Mouse (Mus musculus): ENCODE measurements around the gene Mff.

Gene Mff

DNA sequence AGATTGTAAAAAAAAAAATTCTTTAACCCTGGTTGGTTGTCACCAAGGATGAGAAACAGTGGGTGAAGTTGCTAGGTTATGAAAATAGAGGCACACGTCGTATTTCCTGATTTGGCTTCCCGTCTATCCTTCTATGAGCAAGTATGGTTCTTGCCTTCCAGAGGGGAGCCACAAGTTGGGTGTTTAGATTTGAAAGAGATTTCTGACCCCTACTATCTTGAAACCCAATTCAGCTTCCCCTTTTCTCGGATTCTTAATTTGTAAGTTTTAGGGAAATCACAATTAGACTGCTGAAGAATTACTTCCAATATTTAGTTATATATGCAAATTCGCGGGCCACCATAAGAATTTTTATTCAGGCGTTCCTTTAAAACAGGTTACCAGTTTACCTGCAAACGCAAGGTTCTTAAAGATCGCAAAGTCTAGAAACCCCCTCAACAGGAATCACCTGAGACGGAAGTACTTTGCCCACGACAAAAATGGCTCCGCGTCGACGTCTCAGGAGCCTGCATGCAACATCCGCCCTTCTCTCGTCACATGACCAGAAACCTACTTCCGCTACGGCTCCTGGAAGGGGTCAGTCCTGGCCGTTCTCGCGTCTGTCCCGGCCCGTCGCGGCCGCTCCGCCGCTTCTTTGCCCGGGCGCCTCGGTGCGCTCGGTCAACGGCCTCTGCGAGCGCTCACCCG lies at the start of gene Mff:
Gene Mff, plus strand, starts transcription at position 552 of the 687 bp plus-strand sequence.
- DNase-seq (ENCODE audit: low spot score in 2 of 2): peak; percentile 96 to 97

- DNase-seq (ENCODE audit: low spot score in 2 of 2): no peak
Observed at GRCm38 (mm10) chr1:82686328-82686727, 38.4 kb upstream of the Mff start.

GRCm38 (mm10) chr1:82686866-82687265 lies 37.8 kb upstream of the Mff start:
- DNase-seq (ENCODE audit: low spot score in 2 of 2): no peak

GRCm38 (mm10) chr1:82687931-82688330 lies 36.8 kb upstream of the Mff start:
- DNase-seq (ENCODE audit: low spot score in 2 of 2): no peak

- no peak for DNase-seq (ENCODE audit: low spot score in 2 of 2)
Observed at GRCm38 (mm10) chr1:82695915-82696314, 28.8 kb upstream of the Mff start.

DNA sequence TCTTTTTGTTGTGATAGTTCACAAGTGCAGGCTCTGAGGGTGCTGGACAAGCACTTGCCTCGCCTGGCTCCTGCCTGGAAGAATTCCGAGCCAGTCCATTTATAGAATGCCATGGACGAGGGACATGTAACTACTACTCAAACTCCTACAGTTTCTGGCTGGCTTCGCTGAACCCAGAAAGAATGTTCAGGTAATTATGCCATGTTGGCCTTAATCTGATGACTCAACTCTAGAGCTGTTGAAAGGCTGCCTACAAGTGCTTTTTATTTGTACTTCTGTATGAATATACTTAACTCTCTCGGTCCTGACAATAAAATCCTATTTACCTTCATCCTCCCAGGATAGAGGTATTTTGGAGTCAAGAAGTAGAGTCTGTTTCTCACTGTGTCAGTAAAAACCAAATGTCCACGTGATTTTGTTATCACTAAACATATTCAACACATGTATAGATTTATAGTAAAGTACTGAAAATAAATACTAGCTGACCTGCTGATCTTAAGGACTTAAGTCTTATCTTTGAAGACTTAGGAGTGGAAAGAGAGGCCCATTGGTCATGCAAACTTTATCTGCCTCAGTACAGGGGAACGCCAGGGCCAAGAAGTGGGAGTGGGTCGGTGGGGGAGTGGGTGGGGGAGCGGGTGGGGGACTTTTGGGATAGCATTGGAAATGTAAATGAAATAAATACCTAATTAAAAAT lies 6.7 kb upstream of the Mff start:
- DNase-seq (ENCODE audit: low spot score in 2 of 2): no peak

GRCm38 (mm10) chr1:82725026-82725874 lies 560 bp downstream of the Mff start:
- DNase-seq (ENCODE audit: low spot score in 2 of 2): peak; percentile 28 to 30

DNA sequence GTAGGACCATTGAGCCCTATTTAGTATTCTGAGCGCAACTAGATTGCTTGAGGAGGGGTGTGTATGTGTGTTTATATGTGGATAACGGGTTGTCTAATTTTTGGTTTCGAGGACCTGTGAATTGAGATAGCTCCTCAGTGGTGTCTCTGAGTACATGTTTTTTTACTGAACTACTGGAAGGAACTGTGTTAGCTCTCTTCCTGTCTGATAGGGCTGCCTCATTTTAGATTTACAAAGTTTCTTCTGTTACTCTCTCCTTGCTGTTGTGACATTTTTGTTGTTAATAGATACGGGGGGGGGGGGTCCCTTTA lies 1.1 kb downstream of the Mff start:
- DNase-seq (ENCODE audit: low spot score in 2 of 2): no peak

DNA sequence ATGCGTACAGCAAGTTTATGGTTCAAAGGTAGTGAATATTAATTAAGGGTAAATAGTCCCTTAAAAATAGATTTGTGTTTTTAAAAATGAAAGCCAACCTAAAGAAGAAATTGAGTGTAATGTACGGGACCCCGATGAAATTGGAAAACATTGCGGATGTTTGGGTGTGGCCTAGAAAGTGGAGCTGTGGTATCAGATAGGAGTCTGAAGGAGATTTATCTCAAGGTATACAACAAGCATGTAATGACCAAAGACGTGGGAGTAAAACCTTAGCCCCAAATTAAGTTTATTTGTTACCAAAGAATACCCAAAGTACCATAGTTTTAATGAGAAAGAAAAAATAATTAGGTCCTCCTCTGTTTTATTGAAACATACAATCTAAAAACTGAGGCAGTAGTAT lies 1.8 kb downstream of the Mff start:
- no peak for DNase-seq (ENCODE audit: low spot score in 2 of 2)

DNA sequence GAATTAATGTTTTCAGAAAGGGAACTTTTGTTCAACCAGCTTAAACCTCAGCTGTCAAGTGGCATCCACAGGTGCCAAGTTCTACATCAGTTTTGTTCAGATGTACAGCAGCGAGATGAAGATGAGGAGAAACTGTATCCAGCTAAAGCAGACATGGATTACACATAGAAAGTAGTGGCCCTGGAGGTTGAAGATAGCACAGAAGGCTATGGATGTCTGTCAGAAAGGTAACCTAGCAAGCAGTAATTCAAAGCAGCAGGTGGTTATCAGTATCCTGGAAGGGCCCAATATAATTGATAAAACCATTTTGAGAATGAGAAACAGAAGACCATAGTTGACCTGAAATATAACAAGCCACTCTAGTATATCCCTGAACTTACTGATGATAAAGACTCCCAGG lies 8.7 kb downstream of the Mff start:
- DNase-seq (ENCODE audit: low spot score in 2 of 2): no peak

- DNase-seq (ENCODE audit: low spot score in 2 of 2): no peak
Observed at GRCm38 (mm10) chr1:82738066-82738465, 13.4 kb downstream of the Mff start.

- no peak for DNase-seq (ENCODE audit: low spot score in 2 of 2)
Observed at GRCm38 (mm10) chr1:82741539-82741938, 16.8 kb downstream of the Mff start.

- no peak for DNase-seq (ENCODE audit: low spot score in 2 of 2)
Observed at GRCm38 (mm10) chr1:82743962-82744361, 19.3 kb downstream of the Mff start.

DNA sequence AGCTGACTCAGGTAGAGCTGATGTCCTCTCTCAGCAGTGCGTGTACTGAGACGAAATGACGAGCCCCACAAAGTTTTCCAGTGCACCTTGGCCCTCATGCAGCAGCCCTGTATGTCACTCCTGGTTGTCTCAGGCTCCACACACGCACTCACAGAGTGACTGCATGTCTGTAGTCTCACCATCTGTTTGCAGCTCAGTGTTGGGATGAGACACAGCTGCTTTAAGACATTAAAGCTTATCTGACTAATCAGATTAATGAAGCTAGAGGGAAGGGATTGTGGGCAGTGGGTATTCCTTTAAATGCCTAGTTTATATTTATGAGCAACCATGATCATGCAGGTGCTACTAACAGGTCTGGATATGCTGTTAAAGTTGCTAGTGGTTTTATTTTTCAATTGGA lies 21.7 kb downstream of the Mff start:
- DNase-seq (ENCODE audit: low spot score in 2 of 2): no peak

DNA sequence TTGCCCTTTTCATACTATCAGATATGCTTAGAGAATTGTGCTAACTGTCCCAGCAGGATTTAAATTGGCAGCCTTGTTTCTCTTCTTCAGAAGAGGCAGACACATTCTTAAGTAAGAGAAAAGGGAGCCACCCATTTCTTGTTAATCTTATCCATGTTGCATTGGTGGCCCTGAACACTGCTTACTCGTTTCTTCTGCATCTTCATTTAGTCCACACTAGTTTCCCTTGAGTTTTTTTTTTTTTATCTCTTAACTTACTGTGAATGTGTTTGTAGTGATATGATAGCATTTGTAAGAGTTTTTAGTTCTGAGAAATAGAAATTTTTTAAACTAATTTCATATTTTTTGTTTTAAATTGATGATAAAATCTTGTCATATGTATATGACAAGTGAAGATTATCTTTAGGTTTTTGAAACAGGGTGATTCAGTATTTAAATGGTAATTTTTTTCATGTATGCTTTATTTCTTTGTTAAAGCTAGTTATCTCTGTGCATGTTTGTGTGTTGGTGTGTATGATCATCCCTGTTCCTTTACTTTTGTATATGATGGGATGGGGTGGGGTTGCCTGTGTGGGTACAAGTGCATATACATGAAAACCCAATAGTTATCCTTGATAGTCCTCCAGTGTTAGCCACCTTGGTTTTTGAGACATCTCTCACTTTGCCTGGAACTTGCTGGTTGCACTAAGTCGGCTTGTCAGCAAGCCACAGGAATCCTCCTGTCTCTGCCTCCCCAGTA lies 23.2 kb downstream of the Mff start:
- DNase-seq (ENCODE audit: low spot score in 2 of 2): no peak

DNA sequence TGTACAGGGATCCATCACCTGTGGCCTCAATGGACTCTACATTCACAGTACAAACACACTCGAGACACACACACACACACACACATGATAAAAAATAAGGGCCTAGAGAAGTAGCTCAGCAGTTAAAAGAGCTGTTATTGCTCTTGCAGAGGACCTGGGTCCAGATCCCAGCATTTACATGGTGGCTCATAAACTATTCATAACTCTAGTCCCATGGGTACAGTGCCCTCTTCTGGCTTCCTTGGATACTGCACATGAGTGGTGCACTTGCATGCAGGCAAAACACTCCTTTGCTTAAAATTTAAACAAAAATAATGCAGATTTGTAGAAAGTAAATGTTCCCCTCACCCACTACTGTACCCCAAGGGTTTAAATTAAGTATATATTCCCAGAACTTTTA lies 34.8 kb downstream of the Mff start:
- no peak for DNase-seq (ENCODE audit: low spot score in 2 of 2)

- DNase-seq (ENCODE audit: low spot score in 2 of 2): no peak
Observed at GRCm38 (mm10) chr1:82761454-82762169, 36.9 kb downstream of the Mff start.

DNA sequence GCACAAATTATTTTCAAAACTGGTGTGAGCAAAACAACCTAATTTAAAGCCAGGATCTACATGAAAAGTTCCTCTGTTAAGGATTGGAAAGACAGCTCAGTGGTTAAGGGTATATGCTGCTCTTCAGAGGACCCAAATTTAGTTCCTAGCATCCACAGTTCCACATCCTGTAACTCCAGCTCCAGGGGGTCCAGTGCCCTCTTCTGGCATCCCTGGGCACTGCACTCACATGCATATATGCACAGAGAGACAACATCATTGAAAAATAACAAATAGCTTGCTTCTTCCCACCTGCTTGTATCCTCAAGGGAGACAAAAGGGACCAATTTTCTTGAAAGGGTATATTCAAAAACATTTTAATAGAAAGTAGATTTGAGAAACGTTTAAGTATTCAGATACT lies 37.6 kb downstream of the Mff start:
- no peak for DNase-seq (ENCODE audit: low spot score in 2 of 2)

- DNase-seq (ENCODE audit: low spot score in 2 of 2): no peak
Observed at GRCm38 (mm10) chr1:82766227-82766626, 41.5 kb downstream of the Mff start.

DNA sequence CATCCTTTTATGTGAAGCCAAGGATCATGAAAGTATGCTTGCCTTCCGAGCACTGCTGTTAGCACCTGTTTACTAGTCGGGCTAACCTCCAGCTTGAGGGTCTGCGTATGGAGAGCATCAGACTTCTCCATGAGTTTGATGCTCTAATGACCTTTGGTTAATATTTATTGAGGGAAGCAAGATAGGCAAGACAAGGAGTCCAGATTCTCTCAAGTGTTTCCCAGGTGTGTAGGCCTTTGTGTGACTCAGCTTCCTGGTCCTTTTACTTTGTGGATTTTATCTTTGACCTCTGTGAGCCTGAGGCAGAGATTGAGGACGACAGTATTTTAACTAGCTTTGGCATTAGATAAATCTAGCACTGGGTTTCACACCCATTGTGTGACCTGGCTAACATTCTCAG lies 42.0 kb downstream of the Mff start:
- DNase-seq (ENCODE audit: low spot score in 2 of 2): no peak

DNA sequence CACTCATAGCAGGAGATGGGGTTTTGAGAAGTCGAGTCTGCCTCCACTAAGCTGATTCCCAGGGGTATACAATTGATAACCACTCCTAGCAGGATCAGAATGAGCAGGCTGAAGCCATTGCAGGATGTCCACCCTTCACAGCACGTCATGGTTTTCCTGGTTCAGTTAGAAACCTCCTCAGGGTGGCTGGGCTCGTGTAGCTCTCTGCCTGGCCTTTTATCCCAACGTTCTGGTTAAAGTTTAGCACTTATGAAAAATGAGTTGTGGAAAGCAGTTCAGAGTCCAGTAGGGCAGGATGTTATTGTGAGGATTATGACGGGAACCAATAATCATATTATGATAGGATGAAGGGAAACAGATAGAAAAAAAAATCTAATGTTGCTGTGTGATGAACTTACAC lies 43.6 kb downstream of the Mff start, which contains the start of gene Tm4sf20:
Gene Tm4sf20, minus strand, starts transcription at position 193 of the 400 bp plus-strand sequence.
- no peak for DNase-seq (ENCODE audit: low spot score in 2 of 2)

Data from right cerebral cortex, postnatal 10 days (tissue).